Mouse (Mus musculus) embryo, embryonic 10 days (tissue): Measurements from ENCODE around the gene Trir.

Source experiments
- DNase-seq: peaks from one replicate; pipeline ENCODE4 v3.0.0-alpha.2; 2015; ENCODE audit warnings: low spot score

Trir gene

DNA sequence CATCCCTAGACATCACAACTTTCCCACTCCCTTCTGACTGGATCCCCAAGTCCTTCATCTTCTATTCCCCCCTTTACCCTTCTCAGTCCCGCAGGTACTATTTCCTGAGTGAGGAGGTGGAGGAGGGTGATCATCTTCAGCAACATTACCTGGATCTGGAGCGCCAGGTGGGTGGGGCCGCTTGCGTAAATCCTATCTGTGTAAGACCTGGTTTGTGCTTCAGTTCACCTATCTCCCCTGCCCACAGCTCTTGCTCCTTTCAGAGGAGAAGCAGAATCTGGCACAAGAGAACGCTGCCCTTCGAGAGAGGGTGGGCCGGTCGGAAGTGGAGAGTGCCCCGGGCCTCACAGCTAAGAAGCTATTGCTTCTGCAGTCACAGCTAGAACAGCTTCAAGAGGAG, 32.2 kb upstream of the Trir start:
- DNase-seq: no peak

- DNase-seq: peak; percentile 24
Measured at GRCm38 (mm10) chr8:84995680-84996079, 30.9 kb upstream of the Trir start.

DNA sequence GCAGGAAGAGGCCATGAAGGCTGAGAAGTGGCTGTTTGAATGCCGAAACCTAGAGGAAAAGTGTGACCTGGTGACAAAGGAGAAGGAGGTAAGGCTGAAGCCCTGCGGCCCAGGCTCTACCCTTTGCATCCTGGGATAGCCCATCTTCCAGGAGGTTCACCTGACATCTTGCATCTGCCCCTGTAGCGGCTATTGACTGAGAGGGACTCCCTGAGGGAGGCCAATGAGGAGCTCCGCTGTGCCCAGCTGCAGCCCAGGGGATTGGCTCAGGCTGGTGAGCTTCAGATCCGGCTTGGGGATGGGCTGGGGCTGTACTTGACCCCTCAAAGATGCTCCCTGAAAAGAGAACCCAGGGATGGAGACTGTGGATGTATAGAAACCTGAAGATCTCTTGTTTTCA, 29.6 kb upstream of the Trir start:
- no peak for DNase-seq

GRCm38 (mm10) chr8:84997649-84998295, 28.9 kb upstream of the Trir start:
- peak; percentile 96 for DNase-seq

DNA sequence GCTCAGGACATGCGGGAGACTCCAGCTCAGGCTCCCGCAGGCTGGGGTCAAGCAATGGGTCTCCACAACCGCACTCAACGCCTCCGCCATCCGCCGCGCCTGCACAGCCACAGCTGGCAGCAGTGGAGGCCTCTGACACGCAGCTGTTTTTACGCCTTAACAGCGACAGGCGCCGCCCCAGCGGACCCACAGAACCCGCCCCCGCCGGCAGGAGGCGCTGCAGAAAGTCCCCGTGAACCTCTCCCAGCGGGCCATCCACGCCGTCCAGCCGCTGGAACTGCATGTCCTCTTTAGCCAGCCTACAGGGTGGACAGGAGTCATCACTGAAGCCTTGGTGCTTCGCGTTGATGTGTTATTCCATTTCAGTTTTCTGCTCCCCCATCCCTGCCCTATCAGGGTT, 18.9 kb upstream of the Trir start:
- DNase-seq: no peak

- DNase-seq: peak; percentile 36
Measured at GRCm38 (mm10) chr8:85011242-85011641, 15.4 kb upstream of the Trir start.

DNA sequence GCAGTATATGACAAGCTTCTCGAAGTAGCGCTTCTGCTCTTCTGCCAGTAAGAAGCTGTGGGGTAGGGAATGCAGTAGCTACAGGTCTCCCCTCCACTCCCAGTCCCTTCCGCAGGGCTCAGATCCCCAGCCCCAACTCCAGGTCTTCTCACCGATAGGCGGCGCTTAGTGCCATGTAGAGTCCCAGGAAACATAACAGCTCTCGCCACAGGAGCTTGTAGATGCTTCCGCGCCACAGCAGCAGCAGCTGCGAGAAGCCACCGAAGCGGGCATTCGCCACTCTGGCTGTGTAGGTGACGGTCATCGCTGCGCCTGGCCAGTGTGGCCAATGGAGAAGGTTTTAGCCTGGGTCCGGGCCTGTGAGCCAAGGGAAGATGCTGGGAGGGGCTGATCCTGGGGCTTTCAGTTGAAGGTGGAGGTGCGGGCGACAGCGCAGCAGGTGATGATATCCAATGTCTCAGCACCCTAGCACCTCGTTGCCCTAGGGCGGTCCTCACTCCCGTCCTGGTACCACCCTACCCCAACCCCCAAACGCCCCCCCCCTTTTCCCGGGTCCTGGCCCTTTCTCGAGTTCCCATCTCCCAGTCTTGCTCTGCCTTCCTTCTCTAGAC, 13.3 kb upstream of the Trir start:
- peak; percentile 90 for DNase-seq

- DNase-seq: no peak
Measured at GRCm38 (mm10) chr8:85014431-85014830, 12.2 kb upstream of the Trir start, which contains the start of gene Best2. Gene Best2 (minus strand): TSS chr8:85014531.

GRCm38 (mm10) chr8:85016724-85017123, 9.9 kb upstream of the Trir start:
- DNase-seq: no peak

DNA sequence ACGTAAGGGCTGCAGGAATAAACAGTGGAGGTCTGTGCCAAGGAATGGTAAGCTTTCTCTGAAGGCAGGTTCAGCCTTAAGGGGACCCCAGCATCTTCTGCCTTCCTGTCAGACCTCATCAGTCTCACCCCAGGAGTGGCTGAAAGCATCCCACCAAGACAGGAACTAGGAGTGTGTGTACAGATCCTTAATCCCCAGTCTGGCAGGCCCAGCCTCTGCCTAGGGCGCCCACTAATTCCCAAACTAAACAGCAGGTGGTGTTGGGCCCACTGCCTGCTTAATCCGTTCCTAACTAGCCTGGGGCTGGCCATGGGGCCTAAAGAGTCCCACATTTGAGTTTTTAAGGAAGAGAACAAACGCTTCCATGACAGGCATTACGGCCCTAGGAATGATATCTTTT, 9.4 kb upstream of the Trir start:
- no peak for DNase-seq

DNA sequence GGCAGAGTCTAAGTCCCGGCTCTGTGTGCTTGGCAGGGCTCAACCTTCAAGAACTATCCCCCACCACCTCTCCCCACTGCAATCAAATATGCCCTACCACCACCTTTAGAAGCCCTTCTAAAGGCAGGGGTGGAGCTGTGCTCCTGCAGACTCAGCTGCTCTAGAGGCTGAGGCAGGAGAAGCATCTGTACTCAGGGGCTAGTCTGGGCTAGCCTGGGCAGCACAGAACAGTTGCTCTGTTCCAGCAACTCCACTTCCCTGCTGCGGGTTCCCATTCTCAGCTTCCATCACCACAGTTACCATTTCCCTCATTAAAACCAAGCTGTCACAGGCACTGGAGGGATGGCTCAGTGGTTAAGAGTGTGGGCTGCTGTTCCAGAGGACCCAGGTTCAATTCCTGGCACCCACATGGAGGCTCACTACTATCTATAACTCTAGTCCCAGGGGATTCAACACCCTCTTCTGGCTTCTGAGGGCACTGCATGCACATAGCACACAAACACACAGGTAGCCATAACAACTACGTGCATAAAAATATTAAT, 5.0 kb upstream of the Trir start:
- no peak for DNase-seq

- DNase-seq: no peak
Measured at GRCm38 (mm10) chr8:85023846-85024245, 2.8 kb upstream of the Trir start.

DNA sequence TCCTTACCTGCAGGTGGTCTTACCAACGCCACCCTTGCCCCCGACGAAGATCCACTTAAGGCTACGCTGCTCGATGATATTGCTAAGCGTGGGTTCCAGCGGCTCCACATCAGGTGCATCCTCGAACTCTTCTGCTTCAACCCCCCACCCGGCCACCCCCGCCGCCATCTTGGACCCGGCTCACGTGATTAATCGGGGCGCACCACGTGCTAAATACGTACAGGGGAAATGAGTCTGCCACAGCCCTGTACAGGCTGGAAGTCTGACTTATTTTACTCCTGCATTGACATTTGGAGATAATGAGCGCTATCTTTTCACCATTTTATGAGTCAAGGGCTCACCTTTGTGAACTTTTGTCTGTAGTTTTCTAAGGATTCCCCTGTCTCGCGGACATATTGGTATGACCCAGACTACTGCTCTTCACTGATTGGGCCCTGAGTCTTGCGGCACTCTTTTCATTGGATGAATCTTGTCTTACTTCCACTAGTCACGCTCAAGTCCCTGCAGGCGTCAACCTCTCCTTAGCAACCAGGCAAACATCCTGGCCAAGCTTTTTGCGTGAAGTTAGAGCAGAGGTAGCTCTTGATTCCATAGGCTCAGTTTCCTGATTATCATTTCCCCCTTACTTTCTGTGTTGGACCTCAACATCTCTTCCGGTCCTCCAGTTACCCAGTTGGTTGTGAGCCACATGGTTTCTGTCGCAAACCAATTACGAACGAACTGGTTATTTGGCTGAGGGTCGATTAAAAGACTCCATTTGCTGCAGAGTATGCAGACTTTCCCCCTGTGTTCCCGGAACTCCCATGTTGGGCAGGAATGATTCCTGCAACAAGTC, 1.3 kb upstream of the Trir start, which contains the start of gene Asna1:
Asna1 (minus strand) TSS at position 184 of the 835 bp plus-strand sequence.
- DNase-seq: peak; percentile 94

GRCm38 (mm10) chr8:85027516-85027855, 863 bp downstream of the Trir start:
- no peak for DNase-seq

GRCm38 (mm10) chr8:85027922-85028321, 1.3 kb downstream of the Trir start:
- DNase-seq: no peak

GRCm38 (mm10) chr8:85029271-85029670, 2.6 kb downstream of the Trir start:
- no peak for DNase-seq

- no peak for DNase-seq
Measured at GRCm38 (mm10) chr8:85032622-85033311, 6.1 kb downstream of the Trir start.

DNA sequence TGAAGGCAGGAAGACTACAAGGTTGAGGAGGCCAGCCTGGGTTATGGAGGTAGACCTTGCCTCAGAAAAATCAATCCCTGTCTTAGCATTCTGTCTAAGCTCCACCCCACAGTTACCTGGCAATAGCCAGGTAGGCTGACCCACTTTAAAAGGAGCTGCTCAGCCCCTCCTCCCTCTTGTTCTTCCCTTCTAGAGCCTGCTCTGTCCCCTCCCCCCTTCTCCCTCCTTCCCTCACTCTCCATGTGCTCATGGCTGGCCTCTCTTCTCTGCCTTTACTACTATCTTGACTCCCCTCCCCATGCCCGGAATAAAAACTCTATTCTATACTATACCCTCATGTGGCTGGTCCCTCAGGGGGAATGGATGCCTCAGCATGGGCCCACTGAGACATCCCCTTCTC, 7.2 kb downstream of the Trir start:
- no peak for DNase-seq

DNA sequence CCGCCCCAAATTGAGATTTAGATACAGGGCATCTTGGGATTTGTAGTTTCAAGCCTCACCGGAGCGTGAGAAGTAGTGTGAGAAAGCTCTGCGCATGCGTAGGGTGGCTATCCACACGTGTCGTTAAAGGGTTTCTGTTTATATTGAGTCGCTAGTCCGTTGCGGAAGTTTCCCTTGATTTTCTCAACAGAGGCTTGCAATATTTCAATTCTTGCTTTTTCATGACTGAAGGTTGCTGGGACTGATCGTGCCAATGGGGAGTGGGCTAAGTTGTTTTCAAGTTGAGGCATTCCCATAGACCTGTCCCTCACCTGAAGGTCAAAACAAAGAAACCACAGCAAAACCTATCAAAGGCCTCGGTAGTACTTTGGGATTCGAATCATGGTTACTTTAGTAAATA, 8.1 kb downstream of the Trir start:
- DNase-seq: peak; percentile 96

DNA sequence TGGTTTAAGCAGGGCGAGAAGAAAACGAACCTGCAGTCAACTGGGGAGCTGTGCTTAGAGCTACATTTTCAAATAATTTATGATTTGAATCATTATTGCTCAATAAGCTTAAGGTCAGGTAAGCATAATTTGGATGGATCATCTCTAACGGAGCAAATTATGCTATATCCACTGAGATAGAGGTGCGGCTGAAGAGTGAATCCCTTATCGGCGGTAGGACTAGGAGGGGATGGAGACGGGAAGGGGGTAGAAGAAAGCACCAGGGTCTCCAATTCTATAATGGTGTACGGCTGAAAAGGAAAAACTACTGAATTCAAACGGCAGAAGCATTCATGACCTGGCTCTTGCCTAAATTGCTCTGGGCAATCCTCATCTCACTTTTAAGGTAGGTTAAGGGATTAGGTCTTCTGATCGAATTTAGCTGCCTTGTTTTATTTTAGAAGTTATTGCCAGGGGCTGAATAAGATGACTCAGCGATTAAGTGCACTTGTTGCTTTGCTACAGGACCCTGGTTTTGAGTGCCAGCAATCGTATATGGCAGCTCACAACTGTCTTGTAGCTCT, 8.6 kb downstream of the Trir start:
- peak; percentile 49 for DNase-seq

GRCm38 (mm10) chr8:85035728-85036310, 9.2 kb downstream of the Trir start:
- no peak for DNase-seq

DNA sequence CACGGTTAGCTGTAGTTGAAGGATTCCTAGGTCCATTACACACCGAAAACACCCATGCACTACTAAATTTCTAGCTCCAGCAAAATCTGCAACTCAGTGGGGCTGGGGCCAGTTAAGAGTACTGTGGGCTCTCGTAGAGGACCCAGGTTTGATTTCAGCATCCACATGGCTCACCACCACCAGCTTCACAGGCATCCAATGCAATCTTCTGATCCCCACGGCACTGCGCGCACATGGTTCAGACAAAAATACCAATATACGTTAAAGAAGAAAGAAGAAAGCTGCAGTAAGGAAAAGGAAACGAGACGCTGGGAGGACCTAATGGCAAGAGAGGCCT, 9.7 kb downstream of the Trir start:
- DNase-seq: no peak
